Mouse (Mus musculus): ENCODE results near the gene Gm11639. TPM values are rescaled to one million over a fixed set of nuclear protein-coding genes. Genes with fewer than 3 reads are reported as not detected.

Gm11639 gene
- total RNA-seq (2021) (under 1 TPM; 0.03 to 0.07 TPM), polyA plus RNA-seq (2012; rRNA removed) (not detected in 2 replicates)
- long read RNA-seq, result 0 reads

DNA sequence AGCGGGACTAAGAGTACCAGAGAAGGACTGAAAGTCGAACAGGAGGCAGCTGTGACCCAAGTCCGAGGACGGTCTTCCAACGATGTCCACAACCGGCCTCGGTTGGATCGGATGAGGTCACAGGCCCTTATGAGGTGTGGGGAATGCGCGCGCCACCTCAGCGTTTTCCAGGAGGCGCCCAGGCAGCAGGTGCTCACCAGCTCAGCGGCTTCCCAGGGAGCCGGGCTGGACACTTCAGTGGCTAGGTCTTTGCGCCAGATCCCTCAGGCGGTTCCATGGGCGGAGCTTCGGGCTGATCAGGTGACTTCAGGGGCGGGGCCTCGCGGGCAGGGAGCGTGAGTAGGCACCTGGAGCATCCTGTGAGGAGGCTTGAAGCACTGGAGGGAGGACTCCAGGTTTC, at the start of gene Gm11639:
Gm11639 (plus strand) TSS at position 160 of the 400 bp plus-strand sequence.
- no peak for DNase-seq

DNA sequence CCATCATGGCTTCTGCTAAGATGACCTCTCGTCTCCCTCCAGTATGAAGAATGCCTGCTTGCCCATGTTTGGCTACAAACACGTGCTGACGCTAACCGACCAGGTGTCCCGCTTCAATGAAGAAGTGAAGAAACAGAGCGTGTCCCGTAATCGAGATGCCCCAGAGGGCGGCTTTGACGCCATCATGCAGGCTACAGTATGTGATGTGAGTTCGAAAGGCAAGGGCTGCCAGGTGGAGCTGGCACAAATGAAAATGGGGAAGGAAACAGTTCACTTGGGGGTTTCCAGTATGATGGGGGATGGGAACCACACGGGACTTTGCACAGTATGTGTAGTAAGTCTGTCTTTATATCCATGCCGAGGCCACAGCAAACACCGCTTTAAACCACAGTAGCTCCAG, 48.5 kb upstream of the Gm11639 start:
- DNase-seq, result no peak

DNA sequence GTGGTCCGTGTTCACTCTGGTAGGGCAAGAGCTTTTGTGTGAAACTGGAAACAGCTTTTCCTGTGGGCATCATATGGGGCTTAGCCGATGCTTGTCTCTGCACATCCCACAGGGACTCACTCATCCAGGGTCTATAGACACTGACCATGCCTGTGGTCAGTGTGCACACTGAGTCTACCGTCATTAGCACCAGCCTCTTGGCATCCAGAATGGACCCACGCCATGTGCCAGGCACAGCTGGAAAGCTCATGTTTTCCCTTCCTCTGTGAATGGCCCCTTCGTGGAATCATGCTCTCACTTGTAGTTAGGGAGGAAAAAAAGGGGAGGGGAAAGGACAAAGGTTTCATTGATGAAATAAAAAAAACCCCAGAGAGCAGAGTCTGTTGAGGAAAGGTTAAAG, 47.5 kb upstream of the Gm11639 start:
- DNase-seq, result no peak

DNA sequence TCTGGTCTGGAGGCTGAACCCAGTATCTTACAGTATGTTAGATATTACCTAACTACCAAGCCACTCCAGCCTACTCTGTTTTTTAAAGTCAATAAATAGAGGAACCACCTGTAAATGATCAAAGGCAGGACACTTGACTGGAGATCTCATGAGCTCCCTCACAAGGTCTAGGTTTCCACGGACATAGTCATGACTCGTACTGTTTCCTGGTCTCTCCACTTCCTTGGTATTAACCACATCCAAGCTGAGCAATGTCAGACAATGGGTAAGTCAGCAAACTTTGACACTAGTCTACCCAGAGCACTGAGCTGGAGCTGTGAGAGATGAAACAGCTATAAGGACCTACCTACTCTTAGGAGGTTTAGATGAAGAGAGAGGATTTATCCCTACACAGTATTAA, 46.6 kb upstream of the Gm11639 start:
- no peak for DNase-seq

DNA sequence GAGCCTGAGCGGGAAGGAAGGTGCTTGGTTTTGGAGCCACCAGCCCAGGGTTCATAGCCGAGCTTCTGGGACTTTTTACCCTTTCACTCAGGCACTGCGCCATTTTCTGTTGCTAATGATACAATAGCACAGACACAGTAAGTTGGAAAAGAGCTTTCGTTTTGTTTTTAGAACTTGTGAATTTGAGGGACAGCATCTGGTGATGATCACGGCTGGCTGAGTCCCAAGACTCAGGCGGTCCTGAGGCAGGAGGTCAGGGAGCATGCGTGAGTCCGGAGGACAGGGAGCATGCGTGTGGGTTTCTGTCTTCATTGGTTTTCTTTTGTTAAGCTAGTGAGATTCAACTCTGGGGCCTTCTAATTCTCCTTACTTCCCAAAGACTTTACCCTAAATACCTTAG, 45.9 kb upstream of the Gm11639 start:
- no peak for DNase-seq

DNA sequence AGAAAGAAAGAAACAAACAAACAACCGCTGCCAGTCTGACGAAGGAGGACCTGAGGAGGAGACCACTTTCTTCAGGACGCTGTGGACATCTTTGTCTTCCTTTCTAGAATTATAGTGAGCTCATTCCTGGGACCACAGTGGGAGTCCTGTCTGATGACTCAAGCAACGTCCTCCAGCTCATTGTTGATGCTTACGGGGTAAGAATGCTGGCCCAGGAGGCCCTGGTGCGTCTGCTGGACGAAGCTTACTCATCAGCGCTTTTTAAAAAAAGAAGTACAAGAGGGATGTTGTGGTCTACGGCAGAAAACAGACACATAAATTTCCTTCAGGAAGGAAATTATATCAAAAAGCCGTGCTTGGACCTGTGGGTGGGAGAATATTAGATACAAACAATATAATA, 44.6 kb upstream of the Gm11639 start:
- no peak for DNase-seq

DNA sequence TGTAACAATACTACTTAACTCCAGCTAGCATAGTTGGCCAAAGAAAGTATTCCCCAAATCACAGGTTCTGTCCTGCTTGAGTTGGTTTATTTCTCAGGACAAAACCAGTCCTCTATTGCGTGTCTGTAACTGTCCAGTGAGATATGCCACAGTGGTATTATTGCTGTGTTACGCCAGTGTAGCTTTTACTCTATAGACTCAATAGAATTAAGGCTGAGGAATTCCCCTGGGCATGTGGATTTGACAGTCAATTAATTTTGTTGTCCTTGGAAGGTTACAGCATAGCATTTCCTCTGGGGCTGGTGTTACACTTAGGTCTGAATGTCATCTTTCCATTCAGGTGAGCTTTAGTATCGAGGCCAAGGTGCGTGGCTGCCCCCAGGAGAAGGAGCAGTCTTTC, 42.3 kb upstream of the Gm11639 start:
- no peak for DNase-seq

DNA sequence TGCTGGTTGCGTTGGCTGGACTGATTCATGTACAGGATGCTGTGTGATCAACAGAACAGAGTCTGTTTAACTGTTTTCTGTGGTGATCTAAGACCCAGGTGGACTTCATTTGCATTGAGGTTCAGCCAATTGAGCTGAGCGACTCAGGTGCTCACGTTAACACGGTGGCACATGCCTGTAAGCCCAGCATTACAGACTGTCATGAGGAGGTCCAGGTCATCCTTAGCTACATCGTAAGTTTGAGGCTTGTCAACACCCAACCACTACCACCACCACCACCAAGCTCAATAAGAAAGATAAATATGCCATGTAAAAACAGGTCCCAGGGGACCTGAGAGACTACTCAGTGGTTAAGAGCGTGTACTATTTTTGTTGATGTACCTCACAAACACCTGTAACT, 40.1 kb upstream of the Gm11639 start:
- no peak for DNase-seq

DNA sequence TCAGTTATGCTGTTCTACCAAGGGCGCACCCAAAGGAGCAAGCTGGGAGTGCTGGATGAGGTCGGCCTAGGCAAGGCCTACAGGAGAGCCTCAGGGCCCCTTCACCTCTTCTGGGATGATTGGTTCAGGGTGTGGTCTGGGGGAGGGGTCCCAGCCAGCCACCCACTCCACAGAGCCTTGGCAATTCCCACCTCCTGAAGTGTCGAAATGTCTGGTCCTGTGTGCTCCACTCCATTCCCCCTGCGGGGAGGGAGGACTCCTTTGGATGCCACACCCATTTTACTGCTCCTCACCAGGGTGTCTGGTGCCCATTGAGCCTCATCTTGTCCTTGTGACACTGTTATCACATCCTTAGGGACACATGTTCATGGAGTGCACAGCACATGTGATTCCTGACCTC, 39.3 kb upstream of the Gm11639 start:
- no peak for DNase-seq

DNA sequence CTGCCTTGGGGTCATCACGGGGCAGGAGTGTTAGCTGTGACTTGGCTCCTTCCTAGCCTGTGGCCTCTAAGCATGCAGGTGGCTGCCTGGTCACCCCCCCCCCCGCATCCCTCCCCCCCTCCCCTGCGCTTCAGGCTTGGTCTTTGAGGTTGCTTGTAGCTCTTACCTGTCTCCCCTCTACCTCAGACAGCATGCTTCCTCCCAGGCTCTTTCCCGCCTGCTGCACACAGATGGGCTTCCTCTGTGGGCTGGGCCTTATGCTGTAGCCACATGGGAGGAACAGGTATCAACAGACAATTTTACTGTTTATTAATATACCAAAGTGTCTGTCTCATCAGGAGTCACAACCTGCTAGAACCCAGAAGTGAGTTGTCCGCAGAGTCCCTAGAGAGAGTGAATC, 38.9 kb upstream of the Gm11639 start:
- no peak for DNase-seq

DNA sequence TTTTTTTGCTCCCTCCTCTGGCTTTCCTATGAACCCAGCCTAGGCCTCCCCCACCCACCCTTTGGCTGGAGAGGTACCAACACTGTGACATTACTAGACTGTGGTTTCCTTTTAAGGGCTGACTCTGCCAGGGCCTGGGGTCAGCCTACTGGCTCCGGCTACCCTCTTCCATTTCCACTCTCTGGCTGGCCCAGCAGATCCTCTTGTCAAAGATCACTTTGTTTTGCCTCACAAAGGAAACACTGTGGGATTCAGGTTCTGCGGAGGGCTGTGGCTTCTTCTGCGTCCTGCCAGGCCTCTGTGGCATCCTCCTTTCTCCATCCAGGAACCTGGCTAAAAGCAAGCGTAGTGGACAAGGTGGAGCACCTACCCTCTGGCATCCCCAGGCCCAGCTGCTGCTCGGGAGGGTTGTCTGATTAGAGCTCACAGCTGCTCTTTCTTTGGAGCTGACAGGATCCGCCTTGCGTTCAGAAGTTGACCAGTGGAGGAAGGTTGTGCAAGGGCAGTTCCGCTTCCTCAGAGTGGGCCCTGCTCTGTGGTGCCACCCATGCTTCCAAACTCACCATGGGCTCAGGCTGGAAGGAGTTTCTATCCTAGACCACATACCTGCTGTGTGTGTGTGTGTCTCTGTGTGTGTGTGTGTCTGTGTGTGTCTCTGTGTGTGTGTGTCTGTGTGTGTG, 38.2 kb upstream of the Gm11639 start:
- no peak for DNase-seq

DNA sequence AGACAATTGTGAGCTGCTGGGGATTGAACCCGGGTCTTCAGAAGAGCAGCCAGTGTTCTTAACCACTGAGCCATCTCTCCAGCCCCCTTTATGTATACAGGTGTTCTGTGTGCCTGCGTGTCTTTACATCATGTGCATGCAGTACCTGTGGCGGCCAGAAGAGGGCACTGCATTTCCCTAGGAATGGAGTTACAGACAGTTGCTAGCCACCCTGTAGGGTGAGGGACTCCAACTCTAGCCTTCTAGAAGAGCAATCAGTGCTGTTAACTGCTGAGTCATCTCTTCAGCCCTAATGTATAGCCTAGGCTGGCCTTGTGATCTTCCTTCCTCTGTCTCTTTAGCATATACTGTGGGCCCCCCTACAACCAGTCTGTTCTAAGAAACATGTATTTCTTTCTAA, 36.9 kb upstream of the Gm11639 start:
- DNase-seq, result no peak

DNA sequence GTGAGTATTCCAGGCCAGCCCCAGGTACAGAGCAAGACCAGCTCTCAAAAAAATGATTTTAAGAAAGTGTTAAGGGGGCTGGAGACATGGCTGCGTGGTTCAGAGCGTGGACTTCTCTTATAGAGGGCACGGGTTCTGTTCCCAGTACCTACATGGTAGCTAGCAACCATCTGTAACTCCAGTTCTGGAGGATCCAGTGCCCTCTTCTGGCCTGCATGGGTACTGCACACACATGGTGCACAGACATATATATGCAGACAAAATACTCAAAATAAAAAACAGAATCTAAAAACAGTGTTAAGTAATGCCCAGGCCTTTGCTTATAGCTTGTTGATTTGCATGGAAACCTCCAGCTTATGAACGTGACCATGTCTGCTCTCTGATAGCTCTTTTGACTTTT, 24.9 kb upstream of the Gm11639 start:
- no peak for DNase-seq

DNA sequence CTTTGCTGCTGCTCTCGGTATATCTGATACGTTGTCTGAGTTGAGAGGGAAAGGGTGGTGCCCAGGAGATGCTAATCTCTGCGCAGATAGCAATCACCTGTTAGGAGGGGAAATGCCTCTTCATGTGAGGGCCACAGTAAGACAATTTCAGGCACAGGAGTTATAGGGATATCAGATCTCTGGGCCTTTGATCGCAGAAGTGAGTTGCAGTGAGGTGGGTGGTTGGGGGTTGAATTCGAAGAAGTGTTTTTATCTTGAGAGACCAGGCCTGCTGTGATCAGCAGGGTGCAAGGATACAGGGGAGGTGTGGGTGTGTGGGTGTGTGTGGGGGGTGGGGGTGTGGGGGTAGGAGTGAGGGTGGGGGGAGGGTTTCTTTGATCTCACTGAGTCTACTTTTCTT, 24.4 kb upstream of the Gm11639 start:
- DNase-seq, result no peak

DNA sequence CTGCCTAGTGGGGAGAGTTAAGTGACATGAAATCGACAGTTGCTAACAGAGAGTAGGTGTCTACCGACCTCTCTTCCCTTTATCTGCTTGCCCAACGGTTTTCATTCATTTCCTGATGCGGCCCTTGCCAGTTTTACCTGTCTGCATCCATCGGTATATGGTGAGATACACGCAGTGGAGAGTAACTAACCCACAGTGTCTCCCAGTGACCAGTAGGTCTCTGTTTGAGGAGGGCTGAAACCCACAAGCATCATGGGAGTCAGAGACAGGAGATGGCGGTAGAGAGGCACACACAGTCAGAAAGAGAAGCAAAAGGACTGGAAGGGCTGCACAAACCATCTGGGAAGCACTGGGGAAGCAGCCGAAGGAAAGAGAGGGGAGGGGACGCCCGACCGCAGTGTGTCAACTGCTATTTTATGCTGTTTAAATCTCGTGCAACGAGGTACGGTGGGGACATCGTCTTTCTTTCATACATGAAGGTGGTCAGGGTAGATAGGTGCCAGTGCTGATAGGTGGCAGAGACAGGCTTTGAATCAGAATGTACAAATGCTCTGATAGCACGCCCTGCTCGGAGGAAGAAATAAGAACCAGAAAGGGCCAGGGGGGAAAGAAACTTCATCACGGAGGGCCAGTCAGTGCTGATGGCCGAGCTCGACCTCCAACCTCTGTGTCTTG, 23.8 kb upstream of the Gm11639 start:
- no peak for DNase-seq

DNA sequence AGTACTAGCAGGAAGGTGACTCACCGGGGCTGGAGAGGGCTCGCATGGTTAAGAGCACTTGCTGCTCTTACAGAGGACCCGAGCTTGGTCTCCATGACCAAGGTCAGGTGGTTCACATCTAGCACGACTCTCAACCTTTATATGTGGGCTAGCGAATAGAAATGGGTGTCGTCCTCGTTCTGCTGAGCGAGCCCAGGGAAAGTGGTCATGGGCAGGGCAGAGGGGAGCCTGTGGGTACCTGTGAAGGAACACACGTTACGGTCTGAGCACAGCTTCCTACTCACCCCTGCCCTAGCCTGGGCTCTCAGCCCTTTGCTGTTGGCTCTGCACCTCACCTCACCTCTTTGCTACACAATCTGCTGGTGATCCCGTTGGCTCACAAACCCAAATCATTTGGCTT, 22.9 kb upstream of the Gm11639 start:
- DNase-seq, result no peak

DNA sequence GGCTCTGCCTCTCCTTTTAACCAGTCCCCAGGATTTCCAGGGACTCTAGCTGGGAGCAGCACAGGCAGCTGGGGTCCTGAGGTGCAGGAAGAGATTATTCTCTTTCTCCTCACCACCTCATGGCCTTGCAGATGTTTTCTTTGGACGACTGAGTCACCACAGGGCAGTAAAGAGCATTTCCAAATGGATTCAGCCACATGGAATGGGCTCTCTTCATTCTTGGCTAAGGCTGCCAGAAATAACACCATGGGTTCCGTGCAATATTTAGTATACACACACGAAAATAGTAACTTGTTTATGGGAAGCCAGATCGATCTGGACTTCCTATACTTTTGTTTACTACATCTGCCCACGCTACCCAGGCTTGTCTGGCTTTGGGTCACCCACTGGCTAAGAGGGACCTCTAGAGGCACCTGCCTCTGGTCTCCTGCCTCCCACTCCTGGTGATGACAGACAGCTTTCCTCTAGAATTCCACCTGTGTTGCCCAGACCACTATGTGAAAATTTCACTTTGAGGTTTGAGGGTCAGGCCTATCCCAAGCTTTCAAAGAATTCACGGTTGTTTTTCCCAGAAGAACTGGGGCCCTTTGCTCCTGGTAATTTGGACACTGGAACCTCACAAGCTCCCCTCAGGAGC, 22.1 kb upstream of the Gm11639 start:
- DNase-seq, result peak; percentile 28

DNA sequence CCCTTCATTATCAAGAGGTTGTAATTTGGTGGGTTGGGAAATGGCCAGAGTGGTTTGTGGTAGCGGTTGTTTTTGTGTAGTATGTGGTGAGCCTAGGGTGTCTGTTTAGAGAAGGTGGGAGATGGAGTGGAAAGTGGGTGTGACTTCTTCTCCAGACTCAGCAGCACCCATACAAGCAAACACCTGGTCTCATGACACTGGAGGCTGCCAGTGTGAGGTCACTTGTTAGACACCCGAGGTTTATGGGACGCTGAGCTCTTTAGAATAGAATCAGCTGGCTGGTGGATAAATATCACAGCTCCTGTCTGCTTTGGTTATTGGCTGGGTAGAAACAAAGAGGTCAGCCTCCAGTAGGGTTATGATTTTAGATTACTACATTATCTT, 21.6 kb upstream of the Gm11639 start:
- no peak for DNase-seq

DNA sequence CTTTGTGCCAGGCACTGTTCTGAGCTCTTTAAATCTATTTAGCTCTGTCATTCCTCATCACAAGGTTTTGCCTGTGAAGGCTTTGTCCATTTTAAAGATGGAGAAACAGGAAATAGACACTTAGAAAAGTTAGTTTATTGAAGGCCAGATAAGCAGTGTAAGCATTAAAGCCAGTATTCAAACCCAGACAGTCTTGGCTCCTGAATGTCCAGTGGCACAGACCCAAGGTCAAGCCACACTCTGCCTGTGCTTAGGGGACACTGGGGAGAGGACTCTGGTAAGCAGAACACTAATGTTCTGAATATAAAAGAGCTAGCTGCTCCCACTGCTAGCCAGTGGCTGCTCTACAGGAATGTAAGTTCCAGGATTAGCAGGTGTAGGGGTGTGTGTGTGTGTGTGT, 21.1 kb upstream of the Gm11639 start:
- peak; percentile 38 for DNase-seq

DNA sequence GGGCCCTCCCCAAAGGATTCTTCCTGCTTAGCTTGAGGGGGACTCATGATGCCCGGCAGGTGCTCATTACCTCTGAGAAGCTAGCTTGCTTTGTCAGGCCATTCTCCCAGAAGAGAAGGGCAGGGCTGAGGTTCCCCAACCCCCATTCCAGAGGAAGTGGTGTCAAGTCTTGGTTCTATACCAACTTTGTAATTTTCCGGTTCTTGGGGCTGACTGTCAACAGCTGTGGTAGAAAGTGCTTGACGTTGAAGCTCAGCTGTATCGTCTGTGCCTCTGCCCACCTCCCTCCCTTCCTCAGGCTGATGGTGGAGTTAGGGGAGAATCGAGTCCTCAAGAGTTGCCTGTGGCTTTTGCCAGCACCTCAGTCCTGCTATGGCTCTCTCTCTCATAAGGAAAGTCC, 18.1 kb upstream of the Gm11639 start:
- no peak for DNase-seq

DNA sequence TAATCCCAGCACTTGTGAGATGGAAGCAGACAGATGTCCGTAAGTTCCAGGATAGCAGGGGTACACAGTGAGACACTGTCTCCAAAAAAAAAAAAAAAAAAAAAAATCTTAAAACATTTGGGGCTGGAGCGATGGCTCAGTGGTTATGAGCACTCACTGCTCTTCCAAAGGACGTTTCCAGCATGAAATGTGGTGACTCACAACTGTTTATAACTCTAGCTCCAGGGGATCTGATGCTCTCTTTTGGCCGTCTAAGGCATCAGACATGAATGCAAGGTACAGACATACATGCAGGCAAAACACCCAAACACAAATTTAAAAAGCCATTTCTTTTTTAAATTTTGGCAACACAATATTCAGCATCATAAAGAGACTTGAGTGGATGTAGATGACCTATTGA, 12.1 kb upstream of the Gm11639 start:
- DNase-seq, result no peak

DNA sequence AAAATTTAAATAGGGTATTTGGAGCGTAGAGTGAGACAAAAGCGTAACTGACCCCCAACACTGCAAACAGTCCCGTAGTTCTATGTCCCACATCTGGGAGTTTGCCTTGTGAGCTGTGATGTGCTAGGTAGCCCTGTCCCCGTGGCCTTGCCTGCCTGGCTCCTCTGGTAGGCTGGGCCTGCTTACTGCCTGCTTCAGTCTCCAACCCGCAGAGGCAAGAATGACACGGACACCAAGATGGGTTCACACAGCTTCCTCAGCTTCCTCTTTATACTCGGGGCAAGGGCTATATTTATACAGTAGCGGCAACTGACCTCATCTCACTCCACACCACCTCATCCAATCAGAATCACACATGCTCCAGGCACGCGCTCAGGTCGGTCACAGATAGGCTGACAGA, 10.7 kb upstream of the Gm11639 start:
- DNase-seq, result no peak

DNA sequence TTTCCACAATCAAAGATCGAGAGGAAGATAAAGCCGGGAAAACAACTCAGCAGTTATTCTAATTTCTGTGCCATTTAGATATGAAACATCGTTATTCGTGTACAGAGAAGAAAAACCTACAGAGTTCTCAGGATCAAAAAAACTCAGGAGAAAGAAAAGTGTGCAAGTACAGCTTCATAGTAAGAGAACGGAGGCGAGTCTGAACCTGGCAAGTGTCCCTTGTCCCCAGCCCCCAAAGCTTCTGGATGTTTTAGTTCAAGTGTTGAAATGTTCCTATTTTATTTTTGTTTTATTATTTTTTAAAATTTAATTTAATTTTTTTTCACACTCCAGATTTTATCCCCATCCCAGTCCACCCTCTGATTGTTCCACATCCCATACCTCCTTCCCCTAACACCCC, 7.7 kb downstream of the Gm11639 start:
- no peak for DNase-seq

DNA sequence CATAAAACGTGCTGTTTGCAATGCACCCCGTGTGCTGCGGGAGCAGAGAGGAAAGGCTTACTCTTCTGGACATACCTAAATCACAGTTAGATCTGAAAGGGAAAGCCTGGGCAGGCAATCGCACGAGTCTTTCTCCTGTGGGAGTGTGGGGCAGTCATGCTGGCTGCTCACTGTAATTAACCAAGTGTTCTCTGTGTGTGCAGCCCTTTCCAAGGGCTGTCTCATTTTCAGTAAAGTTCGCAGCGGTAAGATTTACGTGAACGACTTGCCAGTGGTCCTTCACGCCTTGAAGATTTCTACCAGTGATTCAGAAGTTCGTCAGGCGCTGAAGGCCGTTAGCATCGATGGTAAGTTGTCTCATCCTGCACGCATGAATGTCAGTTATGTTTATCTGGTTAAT, 18.6 kb downstream of the Gm11639 start:
- DNase-seq, result no peak
